Mouse (Mus musculus): ENCODE measurements around the gene Kif13a.

DNA sequence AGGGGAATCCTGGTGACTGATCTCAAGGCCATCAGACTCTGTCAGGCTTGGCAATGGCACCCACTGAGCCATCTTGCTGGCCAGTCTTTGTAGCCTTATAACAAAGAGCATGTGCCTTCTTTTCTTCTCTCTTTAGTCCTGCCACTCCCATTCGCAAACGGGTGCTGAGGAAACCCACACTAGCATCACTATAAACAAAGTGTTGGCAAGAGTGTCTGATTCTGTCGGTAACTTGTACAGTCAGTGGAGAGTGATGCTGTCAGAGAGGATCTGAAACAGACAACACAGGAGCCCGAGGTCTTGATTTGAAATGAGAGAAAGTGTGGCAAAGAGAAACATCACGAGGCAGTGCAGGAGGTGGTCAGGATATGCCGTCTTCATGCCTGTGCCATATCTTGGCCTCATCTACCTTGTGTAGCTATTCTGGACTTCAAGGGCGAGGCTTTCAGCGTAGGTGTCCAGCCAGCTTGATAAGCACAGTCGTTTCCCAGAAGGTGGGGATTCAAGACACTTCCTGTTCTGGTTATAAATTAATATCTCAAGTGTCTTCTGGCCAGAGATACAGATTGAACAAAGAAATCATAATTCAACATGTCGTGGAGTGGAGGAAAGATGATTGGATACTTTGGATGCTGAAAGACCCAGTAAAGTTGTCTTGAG, 40.7 kb upstream of the Kif13a start:
- no peak for TF ChIP-seq CTCF (IDR thresholded peaks at IDR 0.05; ENCODE audit: control insufficient read depth, insufficient read depth, insufficient replicate concordance, low read depth, low read length)
- no peak for TF ChIP-seq POLR2A (IDR thresholded peaks at IDR 0.05; ENCODE audit: control insufficient read depth, low read depth, low read length)

All from testis, adult 2 months (tissue).